Mouse (Mus musculus): Measurements from ENCODE around the gene 4921536K21Rik. TPM values are rescaled to one million over a fixed set of nuclear protein-coding genes. Genes with fewer than 3 reads are reported as not detected.

The 4921536K21Rik gene
- under 1 TPM; 0.32 to 0.38 TPM for total RNA-seq (2021)

DNA sequence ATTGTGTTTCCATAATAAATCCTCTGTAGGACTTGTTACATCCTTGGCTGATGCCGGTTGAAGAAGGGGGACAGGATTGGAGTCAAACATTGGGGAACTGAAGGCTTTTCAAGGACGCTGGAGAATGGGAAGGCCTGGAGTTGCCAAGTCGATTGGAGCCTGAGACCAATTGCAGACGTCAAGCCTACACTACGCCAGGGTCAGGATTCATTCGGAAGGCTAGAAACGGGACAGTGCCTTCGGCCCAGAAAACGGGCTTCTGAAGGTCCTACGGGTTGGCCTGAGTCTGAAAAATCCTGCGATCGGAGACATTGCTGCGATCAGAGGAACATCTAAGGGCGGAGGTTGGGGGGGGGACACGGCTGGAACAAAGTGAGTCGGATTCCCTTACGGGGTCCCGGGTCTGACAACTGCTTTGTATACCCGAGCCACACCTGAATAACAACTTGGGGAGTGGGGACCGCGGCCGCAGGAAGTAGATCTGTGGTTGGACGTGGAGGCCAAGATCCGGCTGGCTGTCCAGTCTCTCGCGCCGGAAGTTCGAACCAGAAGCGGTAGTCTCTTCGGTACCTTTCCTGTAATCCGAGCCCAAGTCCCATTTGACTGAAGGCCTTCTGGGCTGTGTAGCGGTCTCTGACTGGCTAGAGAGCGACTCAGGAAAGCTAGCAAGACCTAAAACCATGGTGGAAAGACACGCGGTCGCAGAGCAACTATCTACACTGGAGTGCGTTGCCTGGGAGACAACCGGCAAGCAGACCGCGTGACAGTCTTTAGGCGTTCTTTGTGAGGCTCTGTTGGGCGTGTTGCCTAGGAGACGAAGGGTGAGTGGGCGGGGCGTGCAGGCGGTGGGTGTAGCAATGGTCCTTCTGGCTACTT is at the start of gene 4921536K21Rik, which contains the start of gene Dusp18:
4921536K21Rik (minus strand) TSS at position 693 of the 876 bp plus-strand sequence.
Dusp18 (plus strand) TSS at position 835 of the 876 bp plus-strand sequence.
- intact Hi-C loops (cut with DNase I), result loop anchor here (2.0 to 10.0 kb wide), 2 partner anchors 18 to 370 kb away; no protein-coding TSS in a partner anchor
- DNase-seq, result peak; percentile 95 to 96

DNA sequence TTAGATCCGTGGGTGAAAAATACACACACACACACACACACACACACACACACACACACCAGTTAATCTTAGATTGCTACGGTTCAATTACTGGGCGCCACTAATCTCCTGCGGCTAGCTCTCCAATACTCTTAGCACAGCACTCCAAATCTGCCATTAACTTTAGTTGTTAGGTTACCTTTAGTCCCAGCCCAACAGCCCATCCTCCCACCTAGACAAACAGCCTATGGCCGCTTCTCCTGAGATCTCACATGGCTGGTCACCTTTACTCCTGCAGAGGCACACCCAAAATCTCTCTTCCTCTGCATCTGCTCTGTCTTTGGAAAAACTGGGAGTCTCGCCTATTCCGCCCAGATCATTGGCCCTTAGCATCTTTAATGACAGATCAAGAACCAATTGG is 46.5 kb upstream of the 4921536K21Rik start:
- intact Hi-C loops (cut with DNase I), result no loop called here
- DNase-seq, result no peak

DNA sequence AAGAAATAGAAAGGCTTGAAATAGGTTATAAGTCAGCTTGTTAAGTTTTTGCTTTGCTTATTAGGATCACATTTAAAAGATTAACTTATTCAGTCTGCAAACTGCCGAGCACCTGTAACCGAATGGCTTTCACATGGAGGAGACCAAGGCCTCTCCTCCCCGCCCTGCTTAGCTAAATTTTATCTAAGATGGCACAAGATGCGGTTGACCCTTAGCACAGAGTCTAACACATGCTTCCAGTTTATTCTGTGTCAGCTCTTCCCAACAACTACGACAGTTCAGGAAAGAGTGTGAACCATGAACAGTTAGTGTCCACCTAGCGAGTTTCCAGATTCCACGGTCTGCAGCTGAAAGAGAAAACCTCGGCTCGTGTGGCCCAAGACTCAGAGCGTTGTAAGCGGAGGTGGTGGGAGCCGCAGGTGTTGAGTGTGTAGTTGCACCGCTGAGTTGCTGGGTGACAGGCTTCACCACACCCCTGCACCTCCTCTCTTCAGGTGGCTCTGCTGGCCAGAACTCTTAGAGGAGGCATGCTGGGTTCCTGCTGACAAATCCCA is 42.5 kb upstream of the 4921536K21Rik start:
- intact Hi-C loops (cut with DNase I), result no loop called here

DNA sequence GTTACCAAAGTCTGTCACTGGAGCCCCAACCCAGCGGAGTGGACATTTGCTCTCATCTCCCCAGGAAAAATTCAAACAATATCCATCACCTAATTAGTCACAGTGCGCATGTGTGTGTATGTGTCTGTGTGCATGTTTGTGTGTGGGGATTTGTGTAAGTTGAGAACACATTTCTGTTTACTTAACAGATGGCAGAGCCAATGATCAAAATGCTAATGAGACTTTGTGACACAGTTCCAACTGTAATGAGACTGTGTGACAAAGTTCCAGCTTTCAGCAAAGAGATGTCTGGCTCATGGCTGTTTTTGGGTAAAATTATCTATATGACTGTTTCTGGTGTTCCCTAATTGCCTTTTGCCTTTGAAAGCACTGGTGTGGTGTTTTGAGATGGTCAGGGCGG is 41.4 kb upstream of the 4921536K21Rik start:
- DNase-seq, result no peak
- intact Hi-C loops (cut with DNase I), result no loop called here

More for the DNA sequence above, 42.5 kb upstream of the 4921536K21Rik start:
- no peak for DNase-seq

DNA sequence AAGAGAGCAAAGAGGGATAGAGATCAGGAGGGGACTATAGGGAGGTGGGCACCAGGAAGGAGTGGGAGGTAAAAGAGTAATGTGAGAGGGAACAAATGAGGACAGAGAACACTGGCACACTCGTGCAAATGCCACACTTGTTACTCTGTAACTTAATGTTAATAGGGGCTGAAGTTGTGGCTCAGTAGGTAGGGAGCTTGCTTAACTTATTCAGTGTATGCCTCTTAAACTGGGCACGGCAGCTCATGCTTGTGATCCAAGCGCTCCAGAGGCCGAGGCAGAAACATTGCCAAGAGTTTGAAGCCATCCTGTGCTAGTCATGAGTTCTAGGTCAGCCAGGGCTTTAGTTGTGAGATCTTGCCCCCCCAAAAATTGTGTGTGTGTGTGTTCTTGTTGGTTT is 40.2 kb upstream of the 4921536K21Rik start:
- DNase-seq, result no peak
- intact Hi-C loops (cut with DNase I), result no loop called here

DNA sequence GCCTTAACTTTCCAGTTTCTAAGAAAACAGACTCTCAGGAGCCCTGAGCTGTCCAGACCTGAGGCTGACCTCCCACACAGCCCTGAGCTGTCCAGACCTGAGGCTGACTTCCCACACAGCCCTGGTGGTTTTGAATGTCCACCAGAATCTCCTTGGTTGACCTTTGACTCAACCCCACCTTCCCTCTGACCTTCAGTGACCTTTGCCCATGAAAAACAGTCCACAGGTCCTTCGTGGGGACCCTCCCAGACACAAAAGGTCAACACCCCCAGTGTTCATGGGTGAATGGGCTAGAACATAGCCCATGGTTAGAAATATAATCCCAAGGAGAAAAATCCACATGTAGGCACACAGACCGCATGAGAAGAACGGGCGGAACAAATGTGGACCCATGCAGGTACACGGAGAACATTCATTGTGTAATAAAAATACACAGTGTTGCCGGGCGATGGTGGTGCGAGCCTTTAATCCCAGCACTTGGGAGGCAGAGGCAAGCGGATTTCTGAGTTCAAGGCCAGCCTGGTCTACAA is 38.9 kb upstream of the 4921536K21Rik start:
- DNase-seq, result no peak
- intact Hi-C loops (cut with DNase I), result no loop called here

DNA sequence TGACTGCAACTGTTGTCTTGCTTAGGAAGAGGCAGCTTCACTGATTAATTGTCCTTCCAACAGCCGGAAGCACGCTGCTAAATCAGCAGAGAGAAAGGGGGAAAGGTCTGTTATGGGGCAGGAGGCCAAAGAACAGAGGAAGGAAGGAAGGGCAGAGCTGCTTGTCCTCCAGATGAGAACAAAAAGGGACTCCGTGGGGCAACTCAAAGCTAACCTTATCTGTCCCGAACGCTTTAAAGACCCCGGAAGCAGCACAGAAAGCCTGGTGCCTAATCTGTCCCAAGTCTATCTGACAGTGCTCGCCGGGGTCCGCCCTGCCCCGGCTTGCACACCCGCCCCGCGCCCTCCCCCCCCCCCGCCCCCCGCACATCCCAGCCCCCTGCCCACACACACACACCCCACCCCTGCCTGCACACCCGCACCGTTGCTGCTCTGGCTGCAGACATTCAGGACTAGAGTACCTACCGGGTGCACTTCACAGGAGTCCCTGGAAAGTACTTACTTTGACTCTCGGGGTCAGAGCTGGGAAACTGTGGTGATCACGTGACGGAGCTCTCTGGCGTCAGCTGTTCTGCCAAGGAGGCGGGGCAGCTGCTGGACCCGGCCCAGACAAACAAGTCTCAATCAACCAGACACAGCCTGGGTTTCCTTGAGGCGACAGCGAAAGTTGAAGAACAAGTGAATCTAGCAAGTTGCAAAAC is 36.8 kb upstream of the 4921536K21Rik start, which contains the start of gene Tcn2:
Tcn2 (minus strand) TSS at position 649 of the 701 bp plus-strand sequence.
- DNase-seq, result peak; percentile 91 to 94
- intact Hi-C loops (cut with DNase I), result no loop called here

DNA sequence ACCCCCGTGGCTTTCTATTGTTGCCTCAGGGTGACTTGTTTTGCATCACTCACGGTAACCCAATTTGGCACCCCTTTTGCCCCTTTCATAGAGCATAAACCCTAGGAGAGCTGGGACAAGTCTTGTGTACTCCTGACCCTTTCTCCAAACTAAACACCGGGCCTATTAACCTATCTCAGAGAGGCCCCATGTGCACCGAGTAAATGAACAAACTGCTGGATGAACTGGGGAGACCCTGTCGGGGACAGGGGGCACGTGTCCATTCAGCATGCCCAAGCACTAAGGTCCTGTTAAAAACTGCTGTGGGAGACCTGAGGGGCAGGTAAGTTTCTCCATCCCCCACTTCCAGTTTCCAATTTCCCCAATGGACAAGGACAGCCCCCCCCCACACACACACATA is 36.0 kb upstream of the 4921536K21Rik start:
- intact Hi-C loops (cut with DNase I), result no loop called here
- no peak for DNase-seq

DNA sequence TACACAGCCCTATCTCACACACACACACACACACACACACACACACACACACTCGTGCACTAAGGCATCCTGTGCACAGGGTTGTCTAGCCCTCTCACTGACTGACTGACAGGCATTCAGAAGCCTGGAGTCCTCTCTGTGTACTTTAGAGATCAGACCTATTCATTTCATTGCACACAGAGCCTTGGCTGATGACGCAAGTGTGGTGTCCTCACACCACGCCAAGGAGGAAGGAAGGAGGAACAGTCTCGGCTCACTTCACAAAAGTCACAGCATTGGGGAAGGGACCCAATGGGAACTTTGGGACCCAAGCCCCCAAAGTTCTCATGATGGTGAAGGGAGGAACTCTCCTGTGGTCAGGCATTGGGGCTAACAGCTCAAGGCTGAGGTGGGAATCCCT is 35.1 kb upstream of the 4921536K21Rik start:
- no peak for DNase-seq
- intact Hi-C loops (cut with DNase I), result no loop called here

DNA sequence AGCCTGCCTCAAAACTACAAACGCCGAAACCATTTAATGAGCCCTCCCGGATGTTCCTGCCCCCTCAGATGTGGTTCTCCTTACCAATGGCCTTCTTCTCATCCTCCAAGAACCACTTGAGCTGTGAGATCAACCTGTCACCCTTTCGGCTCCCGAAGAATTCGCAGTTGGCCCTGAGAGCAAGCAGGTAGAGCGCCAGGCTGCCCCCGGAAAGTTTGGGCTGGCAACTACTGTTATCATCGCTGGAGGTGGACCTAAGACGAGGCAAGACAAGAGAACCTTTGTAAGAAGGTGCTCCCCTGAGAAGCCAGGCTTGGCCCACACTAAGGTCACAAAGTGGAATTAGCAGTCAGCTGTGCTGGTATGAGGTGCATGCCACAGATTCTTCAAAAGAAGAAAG is 31.0 kb upstream of the 4921536K21Rik start:
- intact Hi-C loops (cut with DNase I), result no loop called here
- DNase-seq, result no peak

DNA sequence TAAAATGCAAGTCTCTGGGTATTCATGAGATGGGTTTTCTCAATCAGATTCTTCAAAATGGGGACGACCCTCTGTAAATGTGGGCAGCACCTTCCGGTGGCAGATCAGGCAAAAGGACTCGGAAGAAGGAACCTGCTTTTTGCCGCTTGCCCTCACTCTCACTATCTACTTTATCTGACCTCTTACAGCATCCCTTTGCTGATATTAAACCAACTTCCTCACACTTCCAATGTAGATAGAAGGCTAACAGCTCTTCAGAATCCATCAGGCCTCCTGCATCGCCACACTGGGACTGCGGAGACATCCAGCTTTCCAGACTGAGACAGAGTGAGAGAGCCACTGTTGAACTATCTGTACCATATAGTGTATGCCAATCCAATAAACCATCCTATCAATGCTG is 27.8 kb upstream of the 4921536K21Rik start:
- intact Hi-C loops (cut with DNase I), result no loop called here
- DNase-seq, result no peak

DNA sequence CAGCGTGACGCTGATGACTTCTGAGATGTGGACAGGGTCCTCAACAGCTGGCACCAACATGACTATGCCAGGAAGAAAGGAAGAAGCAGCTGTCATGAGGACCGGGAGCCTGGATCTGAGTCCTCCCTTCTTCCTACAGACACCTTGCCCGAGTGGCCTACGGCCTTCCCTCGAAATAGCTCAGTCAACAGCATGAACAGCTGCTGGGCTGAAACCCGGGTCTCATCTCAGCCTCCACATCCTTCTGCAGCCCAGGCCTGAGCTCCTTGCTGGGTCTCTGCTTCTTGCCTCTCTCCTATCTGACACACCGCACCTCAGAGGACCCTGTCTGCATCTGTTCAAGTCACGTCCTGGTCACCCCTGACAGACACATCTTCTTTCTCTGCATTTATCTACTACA is 27.2 kb upstream of the 4921536K21Rik start:
- intact Hi-C loops (cut with DNase I), result no loop called here
- no peak for DNase-seq

DNA sequence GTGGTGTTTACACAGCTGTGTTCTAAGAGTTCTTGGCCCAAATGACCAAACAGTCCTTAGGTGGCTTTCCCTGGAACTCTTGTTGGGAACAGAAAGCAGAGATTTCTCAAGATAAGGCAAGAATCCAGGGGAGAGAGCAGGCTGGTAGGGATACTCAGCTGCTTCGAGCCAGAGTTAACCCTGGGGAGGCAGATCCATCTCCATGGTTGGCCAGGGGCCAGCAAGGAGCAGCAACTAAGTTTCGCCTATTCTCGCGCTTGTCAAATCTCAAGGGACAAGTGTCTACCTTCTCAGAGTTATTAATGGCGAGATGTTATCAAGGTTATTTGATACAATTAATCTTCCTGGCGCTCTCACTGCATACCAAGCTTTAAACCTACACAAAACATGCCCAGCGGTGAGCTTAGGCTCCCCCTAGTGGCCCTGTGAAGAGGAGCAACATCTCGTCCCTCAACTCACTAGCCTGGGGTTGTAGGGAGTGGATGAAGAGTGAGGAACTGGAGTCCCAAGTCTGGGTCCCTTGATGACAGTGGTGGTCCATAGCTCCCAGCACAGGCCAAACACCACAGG is 26.5 kb upstream of the 4921536K21Rik start:
- intact Hi-C loops (cut with DNase I), result no loop called here
- peak; percentile 40 to 59 for DNase-seq

DNA sequence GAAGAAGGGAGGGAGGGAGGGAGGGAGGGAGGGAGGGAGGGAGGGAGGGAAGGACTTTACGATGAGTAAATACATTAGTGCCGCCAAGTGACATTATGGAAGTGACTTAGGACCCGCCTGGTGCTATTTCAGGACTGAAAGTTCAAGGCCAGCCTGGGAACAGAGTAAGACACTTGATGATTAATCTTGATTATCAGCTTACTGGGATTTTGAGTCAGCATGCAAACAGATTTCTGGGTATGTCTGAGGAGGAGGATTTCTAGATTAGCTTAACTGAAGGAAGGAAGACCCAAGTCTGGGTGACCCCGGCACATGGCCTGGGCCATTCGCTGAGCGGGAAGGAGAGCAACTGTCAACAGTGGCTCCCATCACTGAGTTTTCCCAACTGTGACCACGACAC is 25.6 kb upstream of the 4921536K21Rik start:
- no peak for DNase-seq
- intact Hi-C loops (cut with DNase I), result no loop called here

DNA sequence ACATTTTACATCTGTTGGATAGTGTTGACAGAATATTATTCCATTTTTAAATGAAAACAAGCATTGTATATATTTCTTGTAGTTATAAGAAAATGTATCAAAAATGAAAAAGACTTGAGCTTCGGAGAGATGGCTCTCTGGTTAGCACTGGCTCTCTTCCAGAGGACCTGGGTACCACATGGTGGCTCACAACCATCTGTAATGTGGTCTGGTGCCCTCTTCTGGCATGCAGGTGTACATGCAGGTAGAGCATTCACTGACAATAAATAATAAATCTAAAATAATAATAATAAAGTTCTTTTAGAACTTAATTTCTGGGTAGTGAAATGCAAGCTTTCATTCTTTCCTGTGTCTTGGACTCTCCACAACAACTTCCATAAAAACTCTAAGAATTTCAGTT is 23.8 kb upstream of the 4921536K21Rik start:
- intact Hi-C loops (cut with DNase I), result no loop called here
- DNase-seq, result peak in 1 of 2 experiments; percentile 29

DNA sequence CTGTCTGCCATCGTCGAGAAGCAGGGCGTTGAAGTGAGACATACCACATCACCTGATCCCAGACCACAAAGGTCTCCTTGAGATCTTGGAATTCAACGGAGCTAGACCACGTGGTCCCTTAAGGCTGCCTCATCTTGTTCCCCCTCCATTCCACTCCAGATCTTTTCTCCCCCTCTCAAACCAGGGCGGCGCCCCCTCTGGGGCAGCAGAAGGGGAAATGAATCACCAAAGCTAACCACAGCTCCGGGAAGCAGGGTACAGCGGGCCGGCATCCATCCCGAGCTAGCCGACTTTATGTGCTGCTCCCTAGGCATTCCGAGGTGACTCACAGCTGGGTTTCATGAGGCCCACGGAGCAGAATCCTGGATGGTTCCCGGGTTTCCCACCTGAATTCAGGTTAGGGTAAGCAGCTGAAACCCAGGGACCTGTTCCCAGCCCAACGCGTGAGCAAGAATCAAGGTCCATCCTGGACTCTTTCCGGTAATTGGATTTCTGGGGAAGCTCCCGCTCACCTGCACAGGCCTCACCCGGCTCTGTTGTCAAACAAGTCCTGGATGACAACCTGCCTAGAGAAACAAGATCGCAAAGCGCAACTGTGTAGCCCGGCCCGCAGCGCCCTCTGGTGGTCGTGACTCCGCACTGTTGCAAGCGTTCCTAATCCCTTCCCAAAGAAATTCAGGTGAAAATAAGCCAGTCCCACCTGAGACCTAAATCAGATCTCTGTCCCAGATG is 19.4 kb upstream of the 4921536K21Rik start, which contains the start of gene Slc35e4:
Slc35e4 (minus strand) TSS at position 556 of the 732 bp plus-strand sequence.
- intact Hi-C loops (cut with DNase I), result no loop called here
- peak; percentile 84 to 91 for DNase-seq

DNA sequence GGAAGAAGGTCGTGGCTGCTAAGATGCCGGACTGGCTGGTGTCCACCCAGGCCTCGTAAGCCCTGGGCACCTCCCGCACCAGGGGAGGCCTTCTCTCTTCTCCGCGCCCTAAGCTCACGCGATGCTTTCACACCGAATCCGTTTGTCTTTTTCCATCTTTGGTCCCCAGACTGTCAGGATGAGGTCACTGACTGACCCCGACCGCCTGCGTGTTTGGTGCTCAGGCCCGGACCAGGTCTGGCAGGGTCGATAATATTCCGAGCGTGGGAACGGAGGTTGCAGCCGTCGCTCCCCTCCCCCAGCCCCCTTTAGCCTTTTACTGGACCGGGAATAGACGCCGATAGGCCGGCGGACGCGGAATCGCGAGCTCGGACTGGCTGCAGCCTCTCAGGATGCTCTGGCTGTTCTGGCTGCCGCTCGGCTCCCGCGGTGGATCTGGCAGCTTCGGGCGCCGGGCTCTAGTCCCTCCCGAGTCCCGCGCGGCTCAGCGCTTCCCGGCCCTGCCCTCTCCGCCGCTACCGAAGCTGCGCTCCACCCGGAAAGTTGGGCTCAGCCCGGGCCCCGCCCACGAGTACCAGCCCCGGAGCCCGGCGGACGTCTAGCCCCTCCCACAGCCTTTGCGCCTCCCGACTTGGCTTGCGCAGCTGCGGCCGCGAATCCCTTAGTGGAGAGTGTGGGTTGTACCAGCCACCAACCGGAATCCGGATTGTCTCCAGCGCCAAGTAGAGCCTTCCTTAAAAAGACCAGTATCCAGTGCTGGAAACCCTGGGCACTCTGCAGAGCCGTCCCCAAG is 18.6 kb upstream of the 4921536K21Rik start:
- peak; percentile 90 to 94 for DNase-seq
- intact Hi-C loops (cut with DNase I), result loop anchor here (2.0 kb wide), 1 partner anchor 19 kb away; the partner anchor contains the start of genes 4921536K21Rik and Dusp18

DNA sequence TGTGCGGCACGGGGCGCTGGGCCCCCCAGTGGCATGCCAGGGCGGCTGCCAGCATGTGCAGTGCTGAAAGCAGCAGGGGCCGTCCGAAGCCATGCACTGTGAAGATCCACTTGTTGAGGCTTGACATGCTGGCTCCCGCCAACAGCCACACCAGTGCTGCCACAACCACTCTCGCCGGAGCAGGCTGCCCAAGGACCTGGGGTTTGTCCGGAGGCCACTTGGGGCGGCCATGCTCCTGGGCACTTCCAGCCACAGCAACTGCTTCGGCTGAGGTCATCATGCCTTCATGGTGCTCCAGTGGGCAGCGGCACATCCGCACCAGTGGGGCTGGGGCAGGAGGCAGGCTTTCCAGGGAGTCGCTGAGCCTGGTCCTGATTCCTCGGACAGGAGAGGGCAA is 18.0 kb upstream of the 4921536K21Rik start:
- intact Hi-C loops (cut with DNase I), result loop anchor here (2.0 kb wide), 1 partner anchor 18 kb away; the partner anchor contains the start of genes 4921536K21Rik and Dusp18
- DNase-seq, result peak in 1 of 2 experiments; percentile 37
